Mouse (Mus musculus): ENCODE measurements around the gene Uggt2.

Uggt2 gene

DNA sequence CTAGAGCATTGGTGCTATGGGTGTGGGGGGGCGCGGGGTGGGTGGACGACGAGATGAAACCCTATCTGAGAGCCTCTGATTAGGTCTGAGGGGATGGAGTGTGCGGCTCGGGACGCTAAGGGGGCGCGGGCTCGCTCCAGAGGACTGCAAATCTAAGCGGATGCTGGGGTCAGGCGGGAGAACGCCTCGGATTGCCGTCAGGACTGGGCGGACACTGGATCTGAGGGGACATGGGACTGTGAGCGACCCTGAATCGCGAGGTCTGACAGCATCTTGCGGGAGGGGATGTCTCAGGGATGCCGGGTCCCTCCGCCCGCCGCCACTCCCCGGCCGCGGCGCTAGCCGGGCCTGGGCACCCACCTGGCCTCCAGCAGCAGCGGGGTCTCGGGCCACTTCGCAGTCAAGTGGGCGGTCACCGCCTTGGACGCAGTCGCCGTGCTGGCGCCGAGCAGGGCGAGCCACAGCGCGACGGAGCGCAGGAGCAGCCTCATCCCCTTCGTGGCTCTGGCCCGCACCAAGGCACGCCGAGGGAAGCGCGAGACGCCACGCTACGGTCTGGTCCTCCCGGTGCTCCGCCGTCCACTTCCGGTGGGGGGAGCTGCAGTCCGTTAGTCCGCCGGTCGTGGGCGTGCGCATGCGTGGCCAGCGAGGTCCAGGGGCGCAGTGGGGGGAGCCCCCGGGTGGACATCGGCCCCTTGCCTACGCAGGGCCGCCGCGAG lies at the start of gene Uggt2:
Gene Uggt2, minus strand, starts transcription at position 580 of the 719 bp plus-strand sequence.
- peak; percentile 97 to 98 for DNase-seq

- DNase-seq: peak; percentile 25 to 38
Measured at GRCm38 (mm10) chr14:119139381-119139950, 40.2 kb upstream of the Uggt2 start.

DNA sequence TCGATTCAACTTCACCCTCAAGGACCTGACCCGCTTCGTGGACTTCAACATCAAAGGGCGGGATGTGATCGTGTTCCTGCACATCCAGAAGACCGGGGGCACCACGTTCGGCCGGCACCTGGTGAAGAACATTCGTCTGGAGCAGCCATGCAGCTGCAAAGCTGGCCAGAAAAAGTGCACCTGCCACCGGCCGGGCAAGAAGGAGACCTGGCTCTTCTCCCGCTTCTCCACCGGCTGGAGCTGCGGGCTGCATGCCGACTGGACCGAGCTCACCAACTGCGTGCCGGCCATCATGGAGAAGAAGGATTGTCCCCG lies 39.5 kb upstream of the Uggt2 start:
- DNase-seq: peak; percentile 61 to 67

DNA sequence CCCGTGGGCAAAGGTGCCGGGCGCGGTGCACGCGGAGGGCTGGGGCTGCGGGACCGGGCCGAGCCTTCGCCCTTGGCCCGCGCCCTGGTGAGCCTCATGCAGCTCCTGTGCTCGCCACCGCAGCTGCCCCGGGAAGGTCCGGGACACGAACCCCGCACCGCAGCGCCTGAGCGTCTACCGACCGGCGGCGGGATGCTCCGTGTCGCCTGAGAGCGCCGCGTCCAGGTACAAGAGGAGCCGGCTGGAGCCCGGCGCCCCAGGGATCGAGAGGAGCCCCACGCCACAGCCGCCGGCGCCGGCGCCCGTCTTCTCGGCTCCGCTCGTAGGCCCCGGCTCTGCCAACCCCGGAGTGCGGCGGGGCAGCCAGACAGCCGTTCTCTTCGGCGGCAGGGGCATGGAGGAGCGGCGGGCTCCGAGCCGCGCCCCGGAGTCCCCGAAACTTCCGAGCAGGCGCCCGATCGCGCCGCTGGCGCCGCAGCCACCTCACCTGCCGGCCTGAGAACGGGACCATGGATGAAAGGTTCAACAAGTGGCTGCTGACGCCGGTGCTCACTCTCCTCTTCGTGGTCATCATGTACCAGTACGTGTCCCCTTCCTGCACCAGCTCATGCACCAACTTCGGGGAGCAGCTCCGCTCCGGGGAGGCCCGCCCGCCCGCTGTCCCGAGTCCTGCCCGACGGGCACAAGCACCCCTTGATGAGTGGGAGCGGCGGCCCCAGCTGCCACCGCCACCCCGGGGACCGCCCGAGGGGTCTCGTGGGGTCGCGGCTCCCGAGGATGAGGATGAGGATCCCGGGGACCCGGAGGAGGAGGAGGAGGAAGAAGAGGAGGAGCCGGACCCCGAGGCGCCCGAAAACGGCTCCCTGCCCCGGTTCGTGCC lies 38.9 kb upstream of the Uggt2 start, which contains the start of gene Hs6st3:
Gene Hs6st3, plus strand, starts transcription at position 436 of the 880 bp plus-strand sequence.
- no peak for DNase-seq

DNA sequence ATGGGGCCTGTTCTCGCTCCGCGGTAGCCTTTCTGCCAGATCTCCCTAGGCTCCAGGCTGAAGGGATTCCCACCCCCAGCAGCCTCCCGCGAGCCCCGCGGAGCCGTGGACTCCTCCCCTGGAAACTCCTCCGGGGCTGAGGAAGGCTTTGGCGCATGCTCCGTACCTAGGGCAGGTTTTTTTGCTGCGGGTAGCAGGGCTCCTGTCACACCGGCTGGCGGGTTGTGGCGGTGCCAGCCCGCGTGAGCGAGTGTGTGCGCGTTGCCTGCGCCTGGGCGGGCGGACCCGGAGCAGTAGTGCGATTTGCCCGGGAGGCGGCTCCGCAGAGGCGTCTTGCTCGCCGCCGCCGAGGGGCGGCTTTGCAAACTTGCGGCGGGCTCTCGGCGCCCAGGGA lies 38.3 kb upstream of the Uggt2 start:
- peak; percentile 95 for DNase-seq

DNA sequence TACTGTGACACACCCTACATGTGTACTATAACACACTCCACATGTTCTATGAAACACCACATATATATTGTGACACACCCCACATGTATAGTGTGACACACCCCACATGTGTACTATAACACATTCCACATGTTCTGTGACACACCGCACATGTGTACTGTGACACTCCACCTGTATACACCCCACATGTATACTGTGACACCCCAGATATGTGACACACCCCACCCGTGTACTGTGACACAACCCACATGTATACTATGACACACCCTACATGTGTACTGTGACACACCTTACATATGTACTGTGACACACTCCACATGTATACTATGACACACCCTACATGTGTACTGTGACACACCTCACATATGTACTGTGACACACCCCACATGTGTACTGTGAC lies 28.1 kb upstream of the Uggt2 start:
- DNase-seq: no peak

GRCm38 (mm10) chr14:119125840-119126239 lies 26.6 kb upstream of the Uggt2 start:
- no peak for DNase-seq

DNA sequence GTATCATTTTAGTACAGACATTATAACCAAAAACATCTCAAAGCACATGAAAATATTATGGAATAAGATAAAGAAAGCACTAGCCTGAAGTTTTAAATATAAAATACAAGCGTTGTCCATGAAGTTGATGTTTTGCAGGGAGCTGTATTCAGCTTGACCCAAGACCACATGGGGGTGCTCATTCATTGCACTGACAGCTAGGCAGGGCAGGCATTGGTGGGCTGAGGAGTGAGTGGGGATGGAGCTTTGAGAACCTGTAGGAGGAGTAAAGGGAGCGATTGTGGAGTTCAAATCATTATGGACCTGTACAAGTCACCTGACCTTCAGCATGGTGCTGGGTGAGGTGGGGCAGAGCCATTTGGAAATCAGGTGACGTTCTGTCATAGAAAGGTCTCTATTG lies 24.8 kb upstream of the Uggt2 start:
- DNase-seq: peak; percentile 33 to 48

- DNase-seq: no peak
Measured at GRCm38 (mm10) chr14:119123582-119123981, 24.4 kb upstream of the Uggt2 start.

DNA sequence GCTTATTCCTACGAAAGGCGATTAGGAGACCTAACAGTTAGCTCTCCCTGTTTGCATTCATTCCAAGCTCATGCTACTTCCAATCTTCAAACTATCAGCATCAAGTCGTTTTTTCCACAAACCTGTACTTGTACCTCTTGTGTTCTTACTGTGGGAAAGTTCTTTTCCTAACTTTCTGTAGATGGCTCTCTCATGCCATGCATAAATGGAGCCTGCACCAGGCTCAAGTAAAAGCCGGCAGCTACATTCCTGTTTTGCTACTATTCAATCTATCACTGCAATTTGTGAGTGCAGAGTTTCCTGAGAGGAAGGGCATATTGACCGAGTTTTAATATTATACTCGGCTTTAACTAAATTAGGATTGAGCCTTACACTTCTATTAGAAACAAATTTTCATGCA lies 13.3 kb upstream of the Uggt2 start:
- no peak for DNase-seq

GRCm38 (mm10) chr14:119109776-119110218 lies 10.6 kb upstream of the Uggt2 start:
- peak; percentile 58 to 59 for DNase-seq

DNA sequence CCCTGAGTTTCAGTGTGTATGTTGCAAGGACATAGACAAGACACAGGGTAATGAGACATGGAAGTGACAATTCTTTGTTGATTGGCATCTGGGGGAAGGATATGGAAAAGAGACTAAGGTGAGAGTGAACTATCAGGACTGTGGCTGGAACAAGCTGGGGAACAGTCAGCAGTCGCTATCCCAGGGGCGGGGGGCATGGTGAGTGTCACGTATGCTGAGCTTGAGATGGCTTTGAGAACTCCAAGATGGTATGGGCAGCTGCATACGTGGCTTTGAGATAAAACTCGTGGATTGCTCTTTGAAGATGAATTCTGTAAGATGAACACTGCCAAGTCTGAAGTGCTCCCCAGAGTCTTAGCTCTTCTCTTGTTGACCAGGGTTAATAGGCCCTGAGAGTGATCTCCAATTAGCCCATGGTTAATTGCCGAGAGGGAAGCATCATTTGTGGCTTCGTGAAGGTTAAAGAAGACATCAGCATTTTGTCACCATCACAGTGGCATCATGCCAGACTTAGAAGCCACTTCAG lies 9.6 kb upstream of the Uggt2 start:
- DNase-seq: no peak

DNA sequence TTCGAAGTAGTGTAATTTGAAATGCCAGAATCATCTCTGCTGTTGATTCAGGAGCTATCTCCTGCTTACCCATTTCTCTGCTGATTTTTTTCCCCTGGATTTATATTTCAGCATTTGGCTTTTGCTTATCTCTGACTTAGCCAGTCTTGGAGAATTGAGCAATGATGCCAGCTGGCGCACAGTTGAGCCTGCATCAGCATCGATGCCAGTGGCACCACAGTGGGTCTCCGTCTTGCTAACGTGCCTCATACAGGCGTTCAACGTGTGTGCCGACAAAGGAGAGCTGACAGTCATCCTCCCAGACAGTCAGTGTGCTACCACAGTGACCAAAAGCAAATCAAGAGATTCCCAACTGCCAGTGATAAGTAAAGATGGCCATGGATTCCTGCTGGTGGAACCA lies 8.4 kb upstream of the Uggt2 start:
- DNase-seq: peak; percentile 73 to 81

- no peak for DNase-seq
Measured at GRCm38 (mm10) chr14:119099570-119099891, 301 bp upstream of the Uggt2 start.

DNA sequence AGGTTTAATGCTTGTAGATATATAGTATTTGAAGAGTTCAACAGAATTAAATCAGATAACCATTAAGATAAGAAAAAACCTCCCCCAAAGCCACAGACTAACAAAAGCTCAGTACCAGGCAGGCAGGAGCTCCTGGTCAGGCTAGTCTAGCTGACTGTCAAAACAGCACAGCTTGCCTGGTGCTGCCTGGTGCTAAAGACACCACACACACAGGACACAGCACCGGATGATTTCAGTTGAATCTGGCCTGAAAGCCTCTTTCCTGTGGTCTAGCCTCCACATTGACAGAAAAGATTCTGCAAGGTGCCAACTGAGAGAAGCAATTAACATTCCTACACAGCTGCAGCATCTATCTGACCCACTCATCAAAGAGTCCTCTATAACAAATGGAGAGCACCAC lies 37.4 kb downstream of the Uggt2 start:
- DNase-seq: no peak

DNA sequence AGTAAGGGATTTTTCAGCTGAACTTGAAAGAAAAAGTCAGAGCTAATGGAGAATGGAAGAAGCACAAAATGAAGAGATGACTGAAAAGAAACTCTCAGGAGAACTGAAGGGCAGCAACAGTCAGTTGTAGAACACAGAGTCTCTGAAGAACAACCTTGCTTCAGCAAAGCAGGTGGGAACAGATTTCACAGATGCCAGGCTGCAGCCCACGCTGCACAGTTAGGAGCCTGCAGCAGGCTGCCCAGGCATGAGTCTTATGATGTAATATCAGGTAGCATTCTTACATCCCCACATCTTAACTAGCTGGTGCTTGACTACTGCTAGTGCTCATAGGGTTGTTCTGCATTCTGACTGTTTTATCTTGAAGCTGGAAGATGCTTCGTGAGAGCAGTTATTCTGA lies 38.5 kb downstream of the Uggt2 start:
- DNase-seq: no peak

GRCm38 (mm10) chr14:119057014-119057413 lies 42.2 kb downstream of the Uggt2 start:
- no peak for DNase-seq

GRCm38 (mm10) chr14:119052969-119053368 lies 46.3 kb downstream of the Uggt2 start:
- DNase-seq: no peak

DNA sequence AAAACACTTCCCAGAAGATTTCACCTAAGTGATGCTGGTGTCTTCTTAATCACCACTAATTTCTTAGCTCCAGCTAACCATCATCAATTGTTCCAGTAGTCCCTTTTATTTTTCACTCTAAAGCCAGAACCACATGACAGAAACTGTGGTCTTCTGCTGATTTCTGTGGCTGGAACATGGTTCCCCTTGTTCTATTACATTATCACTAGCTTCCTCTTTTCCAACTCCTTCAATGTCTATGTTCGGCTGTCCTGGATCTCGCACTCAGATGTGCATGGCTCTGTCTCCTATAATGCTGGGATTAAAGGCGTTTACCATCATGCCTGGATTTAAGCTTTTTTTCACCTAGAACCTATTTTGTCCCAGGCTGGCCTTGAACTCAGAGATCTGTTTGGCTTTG lies 46.9 kb downstream of the Uggt2 start:
- no peak for DNase-seq

DNA sequence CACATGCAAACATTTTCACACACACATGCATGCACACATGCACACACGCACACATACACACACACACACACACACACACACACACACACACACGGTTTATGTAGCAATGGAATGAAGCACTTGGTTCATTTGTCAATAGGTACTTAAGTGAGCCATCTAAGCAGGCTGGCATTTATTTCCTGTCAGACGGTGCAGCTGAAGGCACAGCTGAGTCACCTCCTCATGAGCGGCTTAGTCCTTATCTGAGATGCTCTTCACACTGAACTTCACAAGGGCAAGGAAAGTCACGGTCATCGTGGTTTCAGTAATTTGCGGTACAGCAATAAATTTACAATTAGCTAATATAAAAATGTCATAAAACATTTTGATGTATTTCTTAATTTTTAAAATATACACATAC lies 55.5 kb downstream of the Uggt2 start:
- no peak for DNase-seq

DNA sequence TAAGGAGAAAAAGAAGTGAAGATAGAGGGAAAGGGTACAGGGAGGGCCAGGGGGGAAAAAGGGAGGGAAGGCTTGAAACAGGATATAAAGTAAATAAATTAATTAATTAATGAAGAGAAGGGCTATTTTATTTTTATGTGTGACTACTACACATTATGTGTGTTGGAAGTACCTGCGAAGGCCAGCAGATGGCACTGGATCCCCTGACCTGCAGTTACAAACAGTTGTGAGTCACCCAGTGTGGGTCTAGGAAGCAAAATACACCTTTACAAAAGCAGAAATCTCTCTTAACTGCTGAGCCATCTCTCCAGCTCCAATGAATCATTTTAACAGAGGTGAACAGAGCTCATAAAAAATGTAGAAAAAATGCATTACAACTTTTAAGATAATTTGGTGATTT lies 59.0 kb downstream of the Uggt2 start:
- peak; percentile 53 to 77 for DNase-seq

- no peak for DNase-seq
Measured at GRCm38 (mm10) chr14:119037755-119038154, 61.5 kb downstream of the Uggt2 start.

DNA sequence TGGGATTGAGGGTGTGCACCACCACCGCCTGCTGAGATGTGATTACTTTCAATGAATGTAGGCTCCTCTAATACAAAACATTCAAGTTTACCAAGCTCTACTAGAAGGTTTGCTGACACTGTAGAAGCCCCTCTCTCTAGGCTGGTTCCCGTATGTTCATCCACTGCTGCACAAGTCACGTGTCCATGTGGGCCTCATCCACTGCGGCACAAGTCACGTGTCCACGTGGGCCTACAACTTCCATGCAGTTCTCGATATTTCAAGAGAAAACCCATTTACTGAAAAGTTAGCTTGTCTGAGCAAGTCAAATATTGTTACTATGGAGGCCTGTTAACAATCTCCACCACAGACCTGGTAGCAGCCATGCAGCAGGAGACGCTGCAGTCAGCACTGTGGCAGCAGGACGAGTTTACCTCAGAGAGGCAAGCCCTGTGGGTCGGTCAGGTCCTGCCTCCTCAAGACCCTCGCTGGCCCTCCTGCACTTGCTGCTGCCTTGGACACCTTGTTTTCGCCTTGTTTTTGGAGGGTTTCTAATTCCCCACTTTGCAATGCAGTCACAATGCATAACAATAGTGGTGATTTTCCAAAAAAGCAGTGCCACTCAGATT lies 62.0 kb downstream of the Uggt2 start:
- no peak for DNase-seq
